Mouse (Mus musculus) skeletal muscle tissue, postnatal 0 days (tissue): Measurements from ENCODE around the gene Arl8a. TPM values are rescaled to one million over a fixed set of nuclear protein-coding genes. Genes with fewer than 3 reads are reported as not detected.

Experiments used
- polyA plus RNA-seq: library from polyadenylated mRNA; unstranded; fragments of >200 nt; fragmentation: Nextera tagmentation; extraction: Ambion mirVana; gene quantifications from 2 replicates; pipeline ENCODE4 v1.2.1, GENCODE M21; 2015

Gene Arl8a
- polyA plus RNA-seq: 35.1 and 38.0 TPM in 2 replicates

GRCm38 (mm10) chr1:135146077-135146945, at the start of gene Arl8a:
Arl8a (plus strand) TSS chr1:135146824.

GRCm38 (mm10) chr1:135105124-135105523, 41.5 kb upstream of the Arl8a start, which contains the start of gene Lgr6:
Lgr6 (minus strand) TSS chr1:135105276.

GRCm38 (mm10) chr1:135132473-135132872, 14.2 kb upstream of the Arl8a start, which contains the start of gene Ptpn7:
Ptpn7 (plus strand) TSS chr1:135132700.

GRCm38 (mm10) chr1:135167435-135167834, 20.8 kb downstream of the Arl8a start, which contains the start of gene Gpr37l1:
Gpr37l1 (minus strand) TSS chr1:135167681.

Other genes with a start within 250 kb of the Arl8a start
- gene Ppp1r12b, start 190.9 kb upstream of the Arl8a start, polyA plus RNA-seq: 28.6 and 35.6 TPM in 2 replicates
- 14.1 and 15.3 TPM in 2 replicates for gene Ube2t, start 184.3 kb upstream of the Arl8a start, polyA plus RNA-seq
- gene Lgr6, start 41.5 kb upstream of the Arl8a start, polyA plus RNA-seq: 0.24 and 0.88 TPM in 2 replicates
- 0.91 and 1.4 TPM in 2 replicates for gene Ptpn7, start 14.1 kb upstream of the Arl8a start, polyA plus RNA-seq
- 0.59 and 0.60 TPM in 2 replicates for gene Gpr37l1, start 20.9 kb downstream of the Arl8a start, polyA plus RNA-seq
- 0.91 and 1.3 TPM in 2 replicates for gene Elf3, start 111.7 kb downstream of the Arl8a start, polyA plus RNA-seq
- gene Rnpep, start 137.3 kb downstream of the Arl8a start, polyA plus RNA-seq: 26.4 and 35.2 TPM in 2 replicates
- gene Timm17a, start 167.0 kb downstream of the Arl8a start, polyA plus RNA-seq: 326 and 337 TPM in 2 replicates
- 1.4 and 2.2 TPM in 2 replicates for gene Lmod1, start 178.0 kb downstream of the Arl8a start, polyA plus RNA-seq
- gene Shisa4, start 228.4 kb downstream of the Arl8a start, polyA plus RNA-seq: 117 and 123 TPM in 2 replicates